In the genomic region with DNA sequence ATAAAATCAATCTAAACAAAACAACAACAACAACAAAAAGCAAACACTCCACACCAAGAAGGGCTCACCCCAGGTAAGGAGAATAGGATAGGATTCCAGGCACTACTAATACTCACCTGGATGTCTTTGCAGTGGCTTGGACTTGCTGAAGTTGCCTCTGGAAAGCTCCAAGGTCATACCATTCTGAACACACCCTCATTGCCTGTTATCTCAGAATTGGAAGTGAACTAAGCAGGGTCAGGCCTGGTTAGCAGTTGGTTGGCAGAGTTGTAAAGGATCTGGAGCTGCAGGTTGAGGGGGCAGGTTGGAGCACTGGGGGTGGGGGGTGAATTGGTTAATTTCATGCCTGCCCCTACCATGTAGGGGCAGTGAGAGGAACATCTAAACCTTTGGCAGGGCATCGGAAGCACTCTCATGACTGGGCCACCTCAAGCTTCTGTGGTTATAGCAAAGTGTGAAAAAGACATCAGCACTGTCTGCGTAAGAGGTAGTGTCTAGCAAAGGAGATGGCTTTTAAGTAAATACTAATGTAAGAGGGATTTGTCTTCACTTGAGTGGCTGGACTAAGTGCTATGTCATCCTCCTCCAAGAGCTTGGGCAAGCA, we compare ENCODE assay signal across 17 mouse cellular contexts.
DNase-seq lines count a peak whose midpoint lies in the region; ATAC-seq and TF ChIP-seq lines count a peak whose summit lies in the region.
"Had no signal": no experiment of that assay in that cellular context is flagged by ENCODE, and none has a peak within 500 bp of the region (broad histone marks: within the 10 kb centered on the region; RNA-seq: fewer than 3 reads in every experiment).

No protein-coding gene starts in this region.

- H3K27me3 ChIP-seq in heart, postnatal 0 days (ENCODE audit: control insufficient read depth, insufficient read depth, low read length) = no peaks in the 10 kb centered on the region
- no peaks in the 10 kb centered on the region for H3K27me3 ChIP-seq in CH12.LX (replicated peaks)
- H3K27me3 ChIP-seq: embryonic facial prominence, embryonic 13.5 days; hindbrain, embryonic 15.5 days; neural tube, embryonic 12.5 days had no signal

- no peaks in the 10 kb centered on the region for H3K36me3 ChIP-seq in heart, postnatal 0 days (replicated peaks; ENCODE audit: control insufficient read depth, insufficient read depth, low read length)
- no peaks in the 10 kb centered on the region for H3K36me3 ChIP-seq in CH12.LX (replicated peaks in 1 of 2; ENCODE audit: control insufficient read depth in 1 of 2, insufficient read depth in 1 of 2, low read length in 1 of 2)
- H3K36me3 ChIP-seq: embryonic facial prominence, embryonic 13.5 days; hindbrain, embryonic 15.5 days; neural tube, embryonic 12.5 days had no signal

- no peak for DNase-seq in heart, postnatal 0 days (ENCODE audit: low spot score)
- DNase-seq in heart, adult 8-10 months (ENCODE audit: low spot score) = no peak
- DNase-seq in CH12.LX (ENCODE audit: extremely low read depth) = no peak
- no peak for DNase-seq in left cerebral cortex, postnatal 25 days (ENCODE audit: low spot score in 2 of 2)
- no peak for DNase-seq in layer of hippocampus, postnatal 36 days
- no peak for DNase-seq in kidney, adult 11 months
- DNase-seq: adrenal gland, postnatal 25 days; cerebellum, adult 9-10 months; gastrocnemius, postnatal 14 days had no signal

- no peak; the same call in 1 of the 2 replicates for TF ChIP-seq RAD21 in CH12.LX (IDR thresholded peaks at IDR 0.05; ENCODE audit: low read depth, low read length)

- peak overlapping the region; percentile 32 for H3K27ac ChIP-seq in heart, postnatal 0 days (ENCODE audit: low read depth)
- H3K27ac ChIP-seq in CH12.LX (ENCODE audit: insufficient read depth, low read depth) = peak overlapping the region; percentile 95
- H3K27ac ChIP-seq: embryonic facial prominence, embryonic 13.5 days; hindbrain, embryonic 15.5 days; left cerebral cortex, adult 2 months; liver, embryonic 14.5 days; neural tube, embryonic 12.5 days had no signal

- no peaks in the 10 kb centered on the region for H3K9me3 ChIP-seq in heart, postnatal 0 days (replicated peaks; ENCODE audit: control insufficient read depth, low read length)
- H3K9me3 ChIP-seq in CH12.LX (replicated peaks; ENCODE audit: low read length) = no peaks in the 10 kb centered on the region
- H3K9me3 ChIP-seq: embryonic facial prominence, embryonic 13.5 days; hindbrain, embryonic 15.5 days; neural tube, embryonic 12.5 days had no signal

- dilution Hi-C loops in CH12.LX (cut with MboI; ENCODE audit: extremely low pct_ligation_motif_present, extremely low pct_unique_long_range_greater_than_20kb, low sequenced_read_pairs) = no loop called here

- no peak; the same call in 1 of the 2 replicates for TF ChIP-seq POLR2A in CH12.LX (IDR thresholded peaks at IDR 0.05; ENCODE audit: low read depth, low read length)

- 85% methylated on average over 2 of the region's 2 CpGs for WGBS in heart, postnatal 0 days

- no peak overlapping the region for H3K9ac ChIP-seq in heart, postnatal 0 days (replicated peaks; ENCODE audit: low read depth, low read length)
- H3K9ac ChIP-seq in CH12.LX (ENCODE audit: insufficient read depth, low read depth) = peak overlapping the region; percentile 89
- H3K9ac ChIP-seq: embryonic facial prominence, embryonic 13.5 days; hindbrain, embryonic 15.5 days; liver, embryonic 14.5 days; neural tube, embryonic 12.5 days had no signal

- no peak overlapping the region for H3K4me2 ChIP-seq in heart, postnatal 0 days (ENCODE audit: low read depth, low read length)
- peak overlapping the region; percentile 45 for H3K4me2 ChIP-seq in CH12.LX (ENCODE audit: insufficient read depth, low read depth, poor library complexity, severe bottlenecking)
- H3K4me2 ChIP-seq: embryonic facial prominence, embryonic 13.5 days; hindbrain, embryonic 15.5 days; neural tube, embryonic 12.5 days had no signal

- H3K79me2 ChIP-seq in CH12.LX (replicated peaks; ENCODE audit: control insufficient read depth, extremely low read depth, insufficient read depth, poor library complexity, severe bottlenecking) = peaks cover 7% of the 10 kb centered on the region

- no peak overlapping the region for H3K4me3 ChIP-seq in heart, postnatal 0 days (ENCODE audit: low read depth, low read length)
- H3K4me3 ChIP-seq in CH12.LX (replicated peaks in 1 of 3; ENCODE audit: low read depth in 2 of 3, low read length in 2 of 3, poor library complexity in 1 of 3) = peak overlapping the region; percentile 1 to 39 (median 3)
- H3K4me3 ChIP-seq: embryonic facial prominence, embryonic 13.5 days; hindbrain, embryonic 15.5 days; left cerebral cortex, adult 2 months; neural tube, embryonic 12.5 days had no signal

- in situ Hi-C loops in CH12.LX (cut with MboI; ENCODE audit: low pct_ligation_motif_present, low pct_unique_long_range_greater_than_20kb, low sequenced_read_pairs) = loop anchor here (5.0 kb wide), 1 partner anchor 58 kb away; no protein-coding TSS in a partner anchor

- ATAC-seq in heart, postnatal 0 days (ENCODE audit: insufficient read depth, low read depth) = no peak; the same call in 1 of the 2 replicates
- peak; percentile 32 for ATAC-seq in inflammation-experienced regulatory T-cells, adult 6 months
- ATAC-seq in megakaryocyte progenitor cell, adult 5-6 weeks (replicated peaks; ENCODE audit: poor library complexity) = peak; percentile 7; the same call in 1 of the 2 replicates
- ATAC-seq: midbrain, embryonic 16.5 days had no signal

- no peak for TF ChIP-seq CTCF in heart, postnatal 0 days (IDR thresholded peaks at IDR 0.05; ENCODE audit: low read depth)
- no peak for TF ChIP-seq CTCF in CH12.LX (conservative IDR thresholded peaks at IDR 0.05 in 1 of 2, IDR thresholded peaks at IDR 0.05 in 1 of 2; ENCODE audit: low read depth in 2 of 2, low read length in 2 of 2)

- no peak for TF ChIP-seq EP300 in heart, postnatal 0 days (IDR thresholded peaks at IDR 0.05; ENCODE audit: low read depth)
- no peak for TF ChIP-seq EP300 in CH12.LX (IDR thresholded peaks at IDR 0.05; ENCODE audit: low read length)

- intact Hi-C loops in left cerebral cortex, postnatal 25 days (cut with DNase I) = loop anchor here (5.0 kb wide), 1 partner anchor 43 kb away; no protein-coding TSS in a partner anchor

- H3K4me1 ChIP-seq in heart, postnatal 0 days (ENCODE audit: control insufficient read depth, insufficient read depth) = peaks cover 20% of the 10 kb centered on the region
- H3K4me1 ChIP-seq in CH12.LX (ENCODE audit: control insufficient read depth in 1 of 2, insufficient read depth in 2 of 2) = peaks cover 30 to 71% of the 10 kb centered on the region in 2 experiments

TF ChIP-seq in CH12.LX, 34 proteins besides CTCF, POLR2A, EP300 and RAD21:
- TF ChIP-seq HCFC1 (IDR thresholded peaks at IDR 0.05; ENCODE audit: low read depth, low read length) (0 out of 2 replicates have a peak, but pooled peaks have one; percentile 6), ELF1 (IDR thresholded peaks at IDR 0.05; ENCODE audit: low read depth, low read length) (no peak), IRF4 (IDR thresholded peaks at IDR 0.05; ENCODE audit: low read depth, low read length) (no peak), CHD1 (IDR thresholded peaks at IDR 0.05; ENCODE audit: low read depth, low read length) (peak; percentile 90; the same call in 1 of the 2 replicates), BHLHE40 (IDR thresholded peaks at IDR 0.05; ENCODE audit: low read depth, low read length) (no peak)
